Mouse (Mus musculus) adrenal gland, postnatal 10 days (tissue): ENCODE measurements around the gene Uggt2. TPM values are rescaled to one million over a fixed set of nuclear protein-coding genes. Genes with fewer than 3 reads are reported as not detected.

Experiments
- DNase-seq: peaks from one replicate; pipeline ENCODE4 v3.0.0; 2021; ENCODE audit warnings: mixed read lengths
- total RNA-seq, 2 experiments: library from RNA; stranded (reverse); gene quantifications; 2 replicates each; pipeline ENCODE4 v1.2.3; 2021

Uggt2 gene
- total RNA-seq, 2 experiments from 2014 or later: 9.7 to 11.6 TPM

DNA sequence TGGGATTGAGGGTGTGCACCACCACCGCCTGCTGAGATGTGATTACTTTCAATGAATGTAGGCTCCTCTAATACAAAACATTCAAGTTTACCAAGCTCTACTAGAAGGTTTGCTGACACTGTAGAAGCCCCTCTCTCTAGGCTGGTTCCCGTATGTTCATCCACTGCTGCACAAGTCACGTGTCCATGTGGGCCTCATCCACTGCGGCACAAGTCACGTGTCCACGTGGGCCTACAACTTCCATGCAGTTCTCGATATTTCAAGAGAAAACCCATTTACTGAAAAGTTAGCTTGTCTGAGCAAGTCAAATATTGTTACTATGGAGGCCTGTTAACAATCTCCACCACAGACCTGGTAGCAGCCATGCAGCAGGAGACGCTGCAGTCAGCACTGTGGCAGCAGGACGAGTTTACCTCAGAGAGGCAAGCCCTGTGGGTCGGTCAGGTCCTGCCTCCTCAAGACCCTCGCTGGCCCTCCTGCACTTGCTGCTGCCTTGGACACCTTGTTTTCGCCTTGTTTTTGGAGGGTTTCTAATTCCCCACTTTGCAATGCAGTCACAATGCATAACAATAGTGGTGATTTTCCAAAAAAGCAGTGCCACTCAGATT is 62.0 kb downstream of the Uggt2 start:
- DNase-seq: no peak

- DNase-seq: no peak
Measured at GRCm38 (mm10) chr14:119027675-119028253, 71.5 kb downstream of the Uggt2 start.

- DNase-seq: peak; percentile 73
Measured at GRCm38 (mm10) chr14:119027130-119027529, 72.1 kb downstream of the Uggt2 start.

DNA sequence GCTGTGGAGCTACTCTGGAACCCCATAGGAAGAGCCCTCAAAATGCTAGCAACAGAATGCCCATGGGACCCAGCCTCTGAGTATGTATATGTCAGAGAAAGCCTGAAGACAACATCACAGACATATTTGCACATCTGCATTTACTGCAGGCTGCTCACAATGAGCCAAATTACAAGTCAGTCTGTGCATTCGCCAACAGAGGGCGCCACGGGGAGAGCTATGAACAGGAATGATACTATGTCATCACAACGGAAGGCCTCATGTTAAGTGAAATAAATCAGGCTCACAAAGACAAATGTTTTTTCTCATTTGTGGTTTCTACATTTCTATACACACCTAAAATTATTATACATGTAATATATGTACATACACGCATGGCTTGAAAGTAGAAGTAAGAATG is 73.3 kb downstream of the Uggt2 start:
- DNase-seq: peak; percentile 19

- DNase-seq: no peak
Measured at GRCm38 (mm10) chr14:119013549-119013948, 85.7 kb downstream of the Uggt2 start.

GRCm38 (mm10) chr14:119012607-119013431 is 86.4 kb downstream of the Uggt2 start:
- peak; percentile 53 for DNase-seq

DNA sequence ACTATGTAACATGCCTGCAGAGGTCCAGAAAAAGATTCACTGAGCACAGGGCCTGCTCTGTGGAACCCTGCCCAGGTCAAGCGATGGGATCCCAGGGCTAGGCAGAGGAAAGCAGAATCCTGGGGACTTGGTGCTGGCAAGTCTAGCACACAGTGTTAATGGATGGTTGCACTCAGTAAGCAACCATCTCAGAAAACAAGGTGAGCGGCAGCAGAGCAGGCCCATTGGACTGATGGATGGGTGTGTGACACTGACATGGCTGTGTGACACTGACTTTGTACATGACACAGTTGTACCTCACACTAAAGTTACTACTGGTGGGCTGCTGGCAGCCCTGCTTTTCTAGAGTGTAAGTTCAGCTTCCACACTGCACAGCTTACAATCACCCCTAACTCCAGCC is 89.7 kb downstream of the Uggt2 start:
- no peak for DNase-seq

- DNase-seq: no peak
Measured at GRCm38 (mm10) chr14:119008031-119008590, 91.1 kb downstream of the Uggt2 start.

DNA sequence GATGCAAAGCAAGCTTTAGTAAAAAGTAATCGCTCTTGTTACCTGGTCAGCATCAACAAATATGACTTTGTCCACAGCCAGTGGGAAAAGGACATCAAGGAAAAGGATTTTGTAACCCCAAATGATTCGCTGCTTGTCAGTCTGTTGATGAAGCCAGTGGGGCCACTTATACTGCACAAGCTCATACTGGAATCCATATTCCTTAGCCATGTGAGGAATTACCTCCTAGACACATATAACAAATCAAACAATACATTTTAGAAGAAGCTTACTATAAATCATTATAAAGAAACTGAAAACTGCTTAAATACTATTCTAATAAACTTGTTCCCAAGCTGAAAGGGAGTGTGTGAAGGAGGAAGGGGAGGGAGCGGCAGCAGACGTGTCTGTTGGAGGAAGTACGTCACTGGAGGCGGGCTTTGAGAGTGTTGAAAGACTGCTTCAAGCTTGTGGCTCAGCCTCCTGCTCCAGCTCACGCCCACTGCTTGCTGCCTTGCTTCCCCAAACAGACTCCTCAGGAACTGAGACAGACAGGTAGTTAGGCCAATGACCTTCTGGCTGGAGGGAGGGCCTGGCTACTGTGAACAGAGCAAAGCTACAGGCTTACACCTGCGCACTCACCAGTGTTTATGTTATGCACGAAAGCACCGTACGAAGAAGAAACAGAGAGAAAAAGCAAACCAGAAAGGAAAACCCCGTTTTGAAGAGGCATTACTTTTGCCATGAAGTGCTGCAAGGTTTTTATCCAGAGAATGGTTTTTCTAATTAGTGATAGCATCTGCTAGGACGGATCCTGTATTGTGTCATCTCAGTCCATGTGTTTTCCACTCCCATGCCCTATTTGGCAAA is 91.9 kb downstream of the Uggt2 start:
- DNase-seq: peak; percentile 96

DNA sequence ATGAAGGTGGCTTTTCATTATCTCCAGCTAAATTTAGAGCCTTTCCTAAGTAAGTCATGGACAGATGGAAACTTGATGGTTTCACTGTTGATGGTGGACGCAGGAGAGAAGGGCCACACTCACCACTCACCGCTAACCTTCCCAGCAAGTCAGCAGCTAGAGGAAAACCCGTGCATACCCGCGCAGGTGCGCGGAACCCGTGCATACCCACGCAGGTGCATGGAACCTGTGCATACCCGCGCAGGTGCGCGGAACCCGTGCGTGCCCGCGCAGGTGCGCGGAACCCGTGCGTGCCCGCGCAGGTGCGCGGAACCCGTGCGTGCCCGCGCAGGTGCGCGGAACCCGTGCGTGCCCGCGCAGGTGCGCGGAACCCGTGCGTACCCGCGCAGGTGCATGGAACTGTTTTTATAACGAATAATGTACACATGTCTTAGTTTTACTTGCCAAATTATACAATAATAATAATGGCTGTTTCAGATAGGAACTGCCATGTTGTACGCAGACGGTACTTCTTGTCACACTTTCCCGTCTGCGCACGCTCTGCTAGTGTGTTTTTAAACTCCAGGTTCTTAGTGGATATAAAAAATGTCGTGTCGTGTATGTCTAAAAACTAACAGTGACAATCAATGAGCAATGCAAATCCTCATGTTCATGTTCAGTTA is 92.7 kb downstream of the Uggt2 start:
- DNase-seq: no peak

GRCm38 (mm10) chr14:119005834-119006233 is 93.4 kb downstream of the Uggt2 start:
- DNase-seq: no peak

DNA sequence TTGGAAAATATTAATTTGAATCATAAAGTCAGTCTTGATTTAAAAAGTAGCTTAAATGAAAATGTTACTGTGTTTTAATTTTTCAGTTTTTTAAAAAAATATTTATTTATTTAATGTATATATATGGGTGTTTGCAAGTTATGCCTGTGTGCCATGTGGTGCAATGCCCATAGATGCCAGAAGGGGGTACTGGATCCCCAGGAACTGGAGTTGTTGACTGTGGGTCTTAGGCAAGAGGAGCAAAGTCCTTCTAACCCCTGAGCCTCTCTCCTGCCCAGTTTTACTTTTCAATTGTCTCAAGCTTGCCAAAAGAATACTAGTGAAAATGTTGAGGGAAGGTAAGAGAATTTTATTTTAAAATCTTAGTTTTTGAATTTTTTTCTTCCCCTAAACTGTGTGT is 95.9 kb downstream of the Uggt2 start:
- DNase-seq: peak; percentile 23

- no peak for DNase-seq
Measured at GRCm38 (mm10) chr14:118995226-118995925, 103.9 kb downstream of the Uggt2 start.

DNA sequence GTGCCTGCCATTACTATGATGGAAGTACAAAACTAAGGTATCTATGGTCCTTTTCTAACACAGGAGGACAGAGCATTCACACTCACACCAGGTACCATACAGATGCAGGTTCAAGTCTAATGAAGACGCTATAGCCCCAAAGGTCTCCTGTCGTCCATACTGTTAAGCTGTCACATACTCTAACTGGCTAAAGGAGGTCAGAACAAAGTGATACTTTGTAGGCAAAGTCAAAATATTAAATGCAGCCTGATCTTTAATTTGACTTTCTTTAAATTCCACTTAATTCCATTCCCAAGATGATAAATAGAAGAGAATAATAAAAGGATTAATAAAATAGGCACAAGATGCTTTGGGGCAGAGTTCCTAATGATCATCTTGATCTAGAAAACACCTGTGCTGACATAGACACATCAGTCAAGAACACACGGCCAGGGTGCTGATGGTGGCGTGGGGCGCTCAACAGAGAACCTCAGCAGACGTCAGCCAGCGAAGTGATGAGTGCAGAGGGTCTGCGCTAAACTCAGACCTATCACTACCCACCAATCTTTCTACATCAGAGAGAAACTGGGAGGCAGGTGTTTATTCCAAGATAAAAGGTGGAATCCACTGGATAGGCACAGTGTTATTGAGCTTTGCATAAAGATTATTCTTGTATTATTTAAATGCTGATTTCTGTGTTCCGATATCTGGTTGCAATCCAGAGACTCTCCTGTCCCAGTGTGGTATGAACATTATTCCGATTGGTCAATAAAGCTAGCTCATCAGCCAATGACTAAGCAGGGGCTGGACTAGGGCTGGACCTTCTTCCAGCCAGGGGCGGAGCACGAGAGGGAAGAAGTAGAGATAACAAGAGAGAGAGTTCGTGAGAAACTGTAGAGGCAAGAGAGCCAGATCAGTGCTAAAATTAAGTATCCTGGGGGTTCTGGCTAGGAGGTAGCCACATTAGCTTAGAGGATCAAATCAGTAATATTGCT is 111.4 kb downstream of the Uggt2 start:
- DNase-seq: peak; percentile 33

DNA sequence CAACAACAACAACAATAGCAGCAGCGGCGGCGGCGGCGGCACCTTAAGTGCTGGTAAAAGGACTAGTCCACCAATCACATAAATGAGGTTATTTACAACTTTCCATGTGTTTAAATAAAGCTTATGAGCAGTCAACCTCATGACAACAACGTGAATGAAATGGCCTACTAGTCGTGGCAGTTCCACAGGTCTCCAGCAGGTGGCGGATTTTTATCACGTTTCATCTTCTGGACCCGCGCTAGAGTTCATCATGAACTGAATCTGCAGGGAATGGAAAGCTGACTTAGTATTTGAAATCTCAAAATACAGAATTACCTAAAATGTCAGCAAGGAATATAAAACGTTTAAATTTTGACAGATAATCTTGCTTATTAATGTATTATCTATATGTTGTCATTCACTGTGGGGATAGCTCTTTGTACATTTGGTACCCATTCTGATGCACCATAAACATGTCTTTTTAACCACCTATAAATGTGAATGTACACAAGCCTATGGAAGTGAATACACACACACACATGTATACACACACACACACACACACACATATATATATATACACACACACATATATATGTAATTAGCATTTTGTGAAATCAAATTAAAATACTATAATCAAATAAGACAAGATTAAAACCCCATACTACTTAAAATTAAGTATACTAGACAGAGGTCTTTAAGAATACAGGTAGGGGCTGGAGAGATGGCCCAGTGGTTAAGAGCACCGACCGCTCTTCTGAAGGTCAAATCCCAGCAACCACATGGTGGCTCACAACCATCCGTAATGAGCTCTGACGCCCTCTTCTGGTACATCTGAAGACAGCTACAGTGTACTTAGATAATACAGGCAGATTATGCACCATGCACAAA is 112.3 kb downstream of the Uggt2 start:
- DNase-seq: peak; percentile 83

GRCm38 (mm10) chr14:118984161-118984560 is 115.1 kb downstream of the Uggt2 start:
- DNase-seq: no peak

- no peak for DNase-seq
Measured at GRCm38 (mm10) chr14:118983396-118983795, 115.8 kb downstream of the Uggt2 start.

- DNase-seq: peak; percentile 20
Measured at GRCm38 (mm10) chr14:118982429-118983045, 116.7 kb downstream of the Uggt2 start.
